Mouse (Mus musculus) liver, embryonic 16.5 days (tissue): ENCODE measurements at regions not wholly inside any gene's neighbourhood (a gene's known extent, or its start where the extent isn't known, plus 50 kb on each side); places are given as distances from the start of the nearest gene placed in this dataset.

Experiments
- ATAC-seq: fragments of 200-750 bp; cut with Nextera tagmentation; 2 replicates; pipeline ENCODE4 v1.8.0; 2017; ENCODE audit warnings: low read depth, mild to moderate bottlenecking, moderate number of reproducible peaks, moderate library complexity
- H3K27ac ChIP-seq: fragments of 300-500 bp; sonication (generic); 2 replicates; pipeline ENCODE4 v1.5.1; 2014; ENCODE audit warnings: mild to moderate bottlenecking, low read length
- H3K27me3 ChIP-seq: fragments of 300-500 bp; sonication (generic); 2 replicates; pipeline ENCODE4 v1.6.1; 2014; ENCODE audit warnings: low read depth, low read length, mixed read lengths; ENCODE audit not compliant: control insufficient read depth, insufficient read depth
- H3K36me3 ChIP-seq: fragments of 300-500 bp; sonication (generic); 2 replicates; pipeline ENCODE4 v1.6.1; 2014; ENCODE audit warnings: mild to moderate bottlenecking; ENCODE audit not compliant: control insufficient read depth, insufficient read depth
- H3K4me1 ChIP-seq: fragments of 300-500 bp; sonication (generic); 2 replicates; pipeline ENCODE4 v1.6.1; 2014; ENCODE audit warnings: low read depth, low read length, mixed read lengths; ENCODE audit not compliant: control insufficient read depth
- H3K4me2 ChIP-seq: fragments of 300-500 bp; sonication (generic); 2 replicates; pipeline ENCODE4 v1.6.1; 2014; ENCODE audit warnings: low read depth, low read length, mixed read lengths
- H3K4me3 ChIP-seq: fragments of 300-500 bp; sonication (generic); 2 replicates; pipeline ENCODE4 v1.5.1; 2014; ENCODE audit warnings: low read depth, mild to moderate bottlenecking, low read length
- H3K9ac ChIP-seq: fragments of 300-500 bp; sonication (generic); 2 replicates; pipeline ENCODE4 v1.6.1; 2014; ENCODE audit warnings: low read depth, low read length
- H3K9me3 ChIP-seq: fragments of 300-500 bp; sonication (generic); replicated peaks from 2 replicates; pipeline ENCODE4 v1.6.1; 2016; ENCODE audit warnings: low read length; ENCODE audit not compliant: control insufficient read depth
- WGBS: fragments of 180-500 bp; shearing (Covaris S2); extraction: QIAGEN DNeasy Blood & Tissue Kit; methylation state at CpG from one replicate; pipeline ENCODE4 v1.1.7; 2014; ENCODE audit not compliant: insufficient replicate concordance; 5-methylcytosine and 5-hydroxymethylcytosine counted together

DNA sequence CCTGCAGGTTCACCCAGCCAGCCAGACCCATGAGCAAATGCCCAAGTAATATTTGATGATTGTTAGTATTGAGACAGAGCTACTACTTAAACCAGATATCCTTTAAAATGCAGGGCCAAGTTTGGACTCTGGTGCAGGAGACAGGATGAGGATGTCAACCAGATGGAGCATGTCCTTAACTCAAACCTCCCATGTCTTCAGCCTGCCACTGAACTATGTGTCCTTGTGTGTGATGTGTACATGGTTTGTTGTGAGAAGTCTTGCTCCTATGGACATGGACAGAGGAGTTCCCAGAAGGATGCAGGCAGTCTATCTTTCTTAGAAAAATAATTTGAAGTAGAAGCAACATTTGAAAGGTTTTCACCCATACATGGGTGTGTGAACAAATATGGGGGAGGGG, 120.4 kb upstream of the Gm21897 start:
- Histone ChIP-seq H3K4me3 (no peak overlapping the region), H3K9ac (no peak overlapping the region), H3K27ac (no peak overlapping the region), H3K36me3 (no peaks in the 10 kb centered on the region), H3K4me2 (no peak overlapping the region), H3K9me3 (no peaks in the 10 kb centered on the region), H3K4me1 (no peaks in the 10 kb centered on the region), H3K27me3 (no peaks in the 10 kb centered on the region)
- no peak for ATAC-seq

DNA sequence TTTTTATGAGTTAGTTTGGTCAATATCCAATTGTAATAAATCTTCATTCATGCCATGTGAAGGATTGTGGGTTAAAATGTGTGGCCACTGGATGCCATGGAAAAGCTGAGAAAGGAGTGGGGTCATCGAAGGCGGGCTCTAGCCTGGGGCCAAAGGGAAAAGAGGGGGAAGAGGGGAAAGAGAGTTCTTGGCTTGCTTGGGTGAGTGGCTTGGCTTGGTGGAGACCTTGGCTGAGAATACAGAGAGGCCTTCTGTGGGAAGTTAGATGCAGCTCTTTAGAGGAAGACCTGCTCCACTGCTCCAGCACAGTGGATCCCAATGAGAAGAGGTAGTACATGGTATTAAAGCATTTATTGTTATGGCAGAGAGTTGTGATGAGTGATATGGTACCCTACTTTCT, 101.3 kb upstream of the Gm21897 start:
- Histone ChIP-seq H3K27me3 (no peaks in the 10 kb centered on the region), H3K4me1 (no peaks in the 10 kb centered on the region), H3K4me3 (no peak overlapping the region), H3K27ac (no peak overlapping the region), H3K4me2 (no peak overlapping the region), H3K9ac (no peak overlapping the region), H3K9me3 (no peaks in the 10 kb centered on the region), H3K36me3 (no peaks in the 10 kb centered on the region)
- ATAC-seq, result no peak
- WGBS, result 57% methylated on average over 2 of the region's 2 CpGs

DNA sequence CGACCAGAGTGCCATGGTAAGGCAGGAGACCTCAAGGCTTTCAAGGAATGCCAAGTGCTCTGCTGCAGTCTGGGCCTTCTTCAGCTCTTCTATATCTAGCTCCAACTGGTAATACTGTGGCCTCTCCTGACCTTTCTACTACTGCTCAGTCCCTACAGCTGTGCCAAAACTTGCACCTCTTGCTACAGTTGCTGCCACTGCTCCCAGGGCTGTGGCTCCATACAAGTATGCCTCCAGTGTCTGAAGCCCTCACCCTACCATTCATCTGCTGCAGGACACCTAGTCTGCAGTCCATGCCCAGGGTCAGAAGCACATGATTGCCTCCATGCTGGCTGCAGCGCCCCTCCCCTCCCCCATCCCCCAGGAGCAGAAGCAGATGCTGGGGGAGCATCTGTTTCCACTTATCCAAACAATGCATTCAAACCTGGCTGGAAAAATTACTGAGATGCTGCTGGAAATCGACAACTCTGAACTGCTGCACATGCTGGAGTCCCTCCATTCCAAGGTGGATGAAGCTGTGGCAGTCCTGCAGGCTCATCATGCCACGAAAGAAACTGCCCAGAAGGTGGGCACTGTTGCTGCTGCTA, 96.2 kb upstream of the Gm21897 start:
- ATAC-seq, result no peak
- WGBS, result 41% methylated on average over 4 of the region's 4 CpGs

DNA sequence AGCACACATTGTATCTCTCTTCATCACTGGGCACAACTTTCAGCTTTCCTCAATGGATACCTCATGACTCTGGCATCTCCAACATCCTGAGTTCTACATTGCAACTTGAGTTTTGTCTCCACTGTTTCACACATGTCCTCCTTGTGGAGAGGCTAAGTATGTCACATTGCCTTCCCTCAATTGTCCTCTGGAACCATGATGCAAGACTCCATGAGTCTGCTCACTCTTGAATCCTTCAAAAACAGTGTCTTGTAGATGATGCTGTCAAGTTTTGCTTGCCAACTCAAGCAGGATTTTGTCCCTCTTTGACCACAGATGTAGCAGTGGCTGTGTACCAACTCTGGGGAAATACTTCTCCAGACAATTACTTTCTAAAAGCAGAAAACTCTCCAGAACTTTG, 79.4 kb upstream of the Gm21897 start:
- H3K27ac ChIP-seq, result no peak overlapping the region
- H3K4me1 ChIP-seq, result no peaks in the 10 kb centered on the region
- H3K36me3 ChIP-seq, result no peaks in the 10 kb centered on the region
- H3K4me3 ChIP-seq, result no peak overlapping the region
- no peak overlapping the region for H3K9ac ChIP-seq
- no peak for ATAC-seq
- no peaks in the 10 kb centered on the region for H3K27me3 ChIP-seq
- H3K4me2 ChIP-seq, result no peak overlapping the region
- H3K9me3 ChIP-seq, result no peaks in the 10 kb centered on the region

More for the DNA sequence above, 96.2 kb upstream of the Gm21897 start:
- H3K27me3 ChIP-seq, result no peaks in the 10 kb centered on the region
- no peak overlapping the region for H3K27ac ChIP-seq
- H3K36me3 ChIP-seq, result no peaks in the 10 kb centered on the region
- H3K4me2 ChIP-seq, result no peak overlapping the region
- H3K4me1 ChIP-seq, result no peaks in the 10 kb centered on the region
- no peak overlapping the region for H3K4me3 ChIP-seq
- no peaks in the 10 kb centered on the region for H3K9me3 ChIP-seq
- H3K9ac ChIP-seq, result no peak overlapping the region

DNA sequence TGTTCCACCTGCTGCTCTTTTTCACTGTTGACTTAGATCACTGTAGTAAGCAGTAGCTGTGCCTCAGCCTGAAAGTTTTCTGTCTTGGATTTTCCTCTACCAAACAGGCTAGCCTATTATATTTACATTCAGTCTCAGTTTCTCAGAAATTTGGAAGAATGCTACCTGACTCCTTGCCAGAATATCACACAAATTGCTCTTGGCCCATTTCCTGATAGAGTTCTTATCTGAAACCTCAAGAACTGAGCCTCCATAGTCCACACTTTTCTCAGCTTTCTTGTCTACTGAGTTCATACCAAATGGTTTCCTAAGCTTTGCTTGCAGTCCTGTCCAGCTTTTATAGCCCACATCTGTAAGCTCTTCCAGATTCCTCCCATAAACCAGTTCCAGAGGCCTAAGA, 78.8 kb upstream of the Gm21897 start:
- H3K9ac ChIP-seq, result no peak overlapping the region
- H3K36me3 ChIP-seq, result no peaks in the 10 kb centered on the region
- H3K27ac ChIP-seq, result no peak overlapping the region
- no peak overlapping the region for H3K4me3 ChIP-seq
- no peaks in the 10 kb centered on the region for H3K27me3 ChIP-seq
- no peak overlapping the region for H3K4me2 ChIP-seq
- ATAC-seq, result no peak
- no peaks in the 10 kb centered on the region for H3K4me1 ChIP-seq
- H3K9me3 ChIP-seq, result no peaks in the 10 kb centered on the region

DNA sequence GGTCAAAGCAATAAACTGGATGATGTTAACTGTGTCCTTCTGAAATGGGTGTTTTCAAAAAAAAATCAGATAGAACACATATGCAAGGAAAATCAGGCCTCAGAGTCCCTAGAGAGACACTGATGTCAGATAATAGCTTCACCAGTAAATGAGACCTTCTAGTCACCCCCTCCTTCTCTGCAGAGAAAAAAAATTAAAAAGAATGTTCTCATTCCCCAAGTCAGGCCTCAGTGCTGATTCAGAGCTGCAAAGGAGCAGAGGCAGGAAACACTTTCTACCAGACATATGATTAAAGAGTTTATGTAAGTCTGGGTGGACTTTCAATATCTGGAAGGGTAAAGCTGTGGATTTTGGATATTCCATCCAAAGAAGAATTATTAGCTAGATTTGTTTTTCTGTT, 67.1 kb upstream of the Gm21897 start:
- Histone ChIP-seq H3K27me3 (no peaks in the 10 kb centered on the region), H3K4me3 (no peak overlapping the region), H3K36me3 (no peaks in the 10 kb centered on the region), H3K27ac (no peak overlapping the region), H3K9me3 (no peaks in the 10 kb centered on the region), H3K4me1 (no peaks in the 10 kb centered on the region), H3K9ac (no peak overlapping the region), H3K4me2 (no peak overlapping the region)
- ATAC-seq, result no peak

DNA sequence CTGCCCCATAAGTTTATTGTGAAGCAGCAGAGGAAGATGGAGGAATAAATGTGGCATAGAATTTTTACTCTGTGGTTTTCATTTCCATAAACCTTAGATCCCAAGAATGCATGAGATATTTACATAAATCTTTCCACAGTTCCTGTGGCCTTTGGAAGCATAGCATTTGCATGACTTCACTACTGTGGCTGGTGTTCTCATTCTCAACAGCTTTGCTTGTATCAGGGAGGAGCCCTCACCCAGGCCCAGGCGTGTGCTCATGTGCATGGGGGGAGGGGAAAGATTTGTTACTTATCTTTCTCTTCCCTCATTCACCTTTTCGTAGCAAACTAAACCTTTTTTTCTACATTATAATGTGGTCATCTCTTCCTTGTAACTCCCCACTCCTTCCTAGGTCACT, 65.6 kb upstream of the Gm21897 start:
- H3K4me3 ChIP-seq, result no peak overlapping the region
- no peaks in the 10 kb centered on the region for H3K27me3 ChIP-seq
- H3K27ac ChIP-seq, result no peak overlapping the region
- no peak overlapping the region for H3K9ac ChIP-seq
- no peak for ATAC-seq
- no peak overlapping the region for H3K4me2 ChIP-seq
- H3K9me3 ChIP-seq, result no peaks in the 10 kb centered on the region
- WGBS, result 50% methylated on average over 2 of the region's 2 CpGs
- H3K4me1 ChIP-seq, result no peaks in the 10 kb centered on the region
- no peaks in the 10 kb centered on the region for H3K36me3 ChIP-seq

DNA sequence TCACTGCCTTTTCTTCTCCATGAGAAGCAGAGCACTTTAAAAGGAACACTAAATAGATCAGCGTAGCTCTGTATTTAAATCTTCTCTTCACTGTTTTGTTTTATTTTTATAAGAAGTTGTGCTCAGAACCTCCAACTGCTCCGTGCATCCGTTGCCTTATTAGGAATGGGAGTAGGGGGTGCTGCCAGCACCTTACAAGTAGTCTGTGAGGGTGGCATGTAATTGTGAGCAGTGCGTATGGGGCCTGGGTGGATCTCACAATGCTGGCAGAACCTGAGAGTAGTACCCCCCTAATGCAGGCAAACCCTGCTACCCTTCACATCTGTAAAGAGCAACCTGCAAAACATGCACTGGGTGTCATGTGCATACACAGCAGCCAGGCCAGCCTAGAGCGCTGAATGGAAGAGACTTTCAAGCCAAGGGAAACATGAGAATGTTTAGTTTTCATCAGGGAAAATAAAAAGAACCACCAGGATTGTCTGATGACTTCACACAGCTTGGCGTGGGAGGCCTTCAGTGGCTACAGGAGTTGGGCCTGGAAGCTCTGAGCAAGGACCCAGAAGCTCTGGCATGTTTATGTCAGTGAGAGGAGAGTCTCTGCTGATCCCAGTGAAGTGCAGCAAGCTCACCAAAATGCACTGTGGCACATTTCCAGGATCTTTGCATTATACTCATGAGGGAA, 64.5 kb upstream of the Gm21897 start:
- 58% methylated on average over 6 of the region's 6 CpGs for WGBS
- Histone ChIP-seq H3K36me3 (no peaks in the 10 kb centered on the region), H3K9me3 (no peaks in the 10 kb centered on the region), H3K9ac (no peak overlapping the region), H3K27ac (no peak overlapping the region), H3K4me1 (no peaks in the 10 kb centered on the region), H3K27me3 (no peaks in the 10 kb centered on the region), H3K4me2 (no peak overlapping the region), H3K4me3 (no peak overlapping the region)
- no peak for ATAC-seq

DNA sequence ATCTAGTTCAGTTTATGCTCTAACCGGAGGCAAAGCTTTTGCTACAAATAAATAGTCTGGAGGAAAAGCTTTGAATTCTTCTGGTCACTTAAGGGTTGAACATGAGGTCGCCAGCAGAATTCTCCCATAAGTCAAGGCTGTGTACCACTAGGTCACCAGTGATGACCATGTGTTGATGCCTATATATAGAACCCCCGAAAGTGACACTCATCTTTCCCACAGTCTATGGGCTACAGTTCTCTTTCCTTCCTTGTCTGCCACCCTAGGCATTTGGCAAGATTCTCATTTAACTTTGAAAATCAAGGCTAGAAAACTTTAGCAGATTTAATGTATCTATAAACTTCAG, 63.9 kb upstream of the Gm21897 start:
- Histone ChIP-seq H3K27ac (no peak overlapping the region), H3K27me3 (no peaks in the 10 kb centered on the region), H3K4me2 (no peak overlapping the region), H3K4me1 (no peaks in the 10 kb centered on the region), H3K9me3 (no peaks in the 10 kb centered on the region), H3K36me3 (no peaks in the 10 kb centered on the region), H3K4me3 (no peak overlapping the region), H3K9ac (no peak overlapping the region)
- no peak for ATAC-seq
- whole genome bisulfite sequencing, result 40% methylated on average over 3 of the region's 3 CpGs
